Mouse (Mus musculus): ENCODE measurements around the gene Sfxn3.

Sfxn3 gene

DNA sequence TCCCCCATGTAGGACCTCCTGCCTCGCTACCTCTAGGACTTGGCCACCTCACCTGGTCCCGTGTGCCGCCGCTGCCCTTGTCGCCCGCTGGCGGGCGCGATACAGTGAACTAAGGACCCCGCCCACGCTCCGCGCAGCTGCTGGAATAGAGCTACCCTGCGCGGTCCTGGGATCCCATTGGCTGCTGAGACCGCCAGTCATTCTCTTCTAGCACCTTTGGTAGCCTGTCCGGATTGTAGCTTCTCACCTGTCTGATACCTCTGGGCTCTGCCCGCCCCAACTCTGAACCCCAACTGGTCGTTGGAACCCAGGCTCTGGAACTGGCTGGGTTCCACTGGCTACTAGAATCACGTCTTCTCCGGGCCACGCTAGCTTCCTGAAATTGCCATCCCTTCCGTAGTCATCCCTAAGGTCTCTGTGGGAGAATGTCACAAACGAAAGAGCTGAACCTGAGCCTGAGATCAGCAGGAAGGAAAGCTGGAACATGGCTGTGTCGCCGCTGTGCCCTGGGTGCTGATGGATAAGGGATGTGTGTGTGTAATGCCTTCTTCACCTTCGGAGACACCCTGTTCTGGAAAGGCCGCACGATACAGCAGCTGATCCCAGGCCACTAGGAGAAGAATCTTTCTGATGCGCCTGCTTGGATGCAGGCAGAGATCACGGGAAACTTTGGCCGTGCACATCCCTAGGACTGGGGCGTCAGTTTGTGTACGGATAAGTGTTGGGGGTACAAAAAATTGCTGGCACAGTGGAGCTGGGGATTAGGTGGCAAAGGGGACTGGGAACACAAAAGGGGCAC, 581 bp upstream of the Sfxn3 start:
- DNase-seq (ENCODE audit: low read depth, low spot score) = peak; percentile 88

- DNase-seq (ENCODE audit: low read depth, low spot score) = peak; percentile 66
Measured at GRCm38 (mm10) chr19:45047935-45048643, 786 bp downstream of the Sfxn3 start.

DNA sequence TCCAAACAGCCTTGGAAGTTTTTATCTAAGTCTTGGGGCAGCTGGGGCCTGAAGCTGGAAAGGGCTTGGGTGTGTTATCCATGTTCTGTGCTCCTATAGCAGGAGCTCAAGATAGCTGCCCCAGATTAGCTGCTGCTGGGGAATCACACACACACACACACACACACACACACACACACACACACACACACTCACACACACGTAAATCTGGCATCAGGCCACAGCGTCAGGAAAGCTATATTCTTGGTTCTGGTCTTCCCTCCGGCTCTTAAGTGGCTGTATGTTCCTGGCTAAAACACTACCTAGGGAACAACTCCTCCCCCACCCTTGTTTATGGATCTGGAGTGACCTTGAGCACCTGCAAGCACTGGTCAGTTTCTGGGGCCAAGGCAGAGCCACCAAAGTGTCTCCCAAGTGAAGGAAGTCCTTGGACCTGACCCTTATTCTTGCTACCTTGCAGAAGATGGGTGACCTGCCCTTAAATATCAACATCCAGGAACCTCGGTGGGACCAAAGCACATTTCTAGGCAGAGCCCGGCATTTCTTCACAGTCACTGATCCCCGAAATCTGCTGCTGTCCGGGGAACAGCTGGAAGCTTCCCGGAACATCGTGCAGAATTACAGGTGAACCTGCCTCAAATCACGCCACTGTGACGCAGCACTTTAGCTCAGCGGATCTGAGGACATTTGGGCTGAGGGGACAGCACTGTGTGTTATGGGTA, 1.5 kb downstream of the Sfxn3 start:
- no peak for DNase-seq (ENCODE audit: low read depth, low spot score)

DNA sequence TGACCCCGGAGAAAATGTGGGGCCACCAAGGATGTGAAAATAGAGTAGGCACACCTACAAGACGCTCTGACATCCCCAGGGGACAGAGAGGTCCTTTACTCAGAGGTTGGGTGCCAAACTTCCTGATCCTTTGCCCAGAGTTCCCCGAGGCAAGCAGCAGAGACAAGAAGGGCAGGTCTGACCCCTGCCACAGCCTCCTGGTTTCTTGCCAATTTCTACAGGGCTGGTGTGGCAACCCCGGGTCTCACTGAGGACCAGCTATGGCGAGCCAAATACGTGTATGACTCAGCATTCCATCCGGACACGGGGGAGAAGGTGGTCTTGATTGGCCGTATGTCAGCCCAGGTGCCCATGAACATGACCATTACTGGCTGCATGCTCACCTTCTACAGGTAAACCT, 2.2 kb downstream of the Sfxn3 start:
- peak; percentile 41 for DNase-seq (ENCODE audit: low read depth, low spot score)

DNA sequence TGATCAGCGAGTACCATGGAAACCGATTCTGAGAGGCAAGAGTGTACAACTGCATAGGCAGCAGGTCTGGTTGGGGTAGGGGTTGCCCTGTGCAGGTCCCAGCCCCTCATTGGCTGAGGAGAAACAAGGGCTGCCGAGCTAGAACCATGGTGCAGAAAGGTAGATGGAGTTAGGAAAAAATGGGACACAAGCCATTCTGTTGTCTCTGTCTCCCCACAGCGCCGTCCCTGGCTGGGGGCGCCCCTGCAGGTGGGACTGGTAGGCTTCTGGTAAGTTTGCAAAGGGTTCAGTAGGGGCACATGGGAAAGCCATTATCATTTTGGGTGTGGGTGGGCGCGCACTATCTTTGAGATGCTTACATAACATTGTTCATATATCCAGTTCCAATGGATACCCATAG, 6.1 kb downstream of the Sfxn3 start:
- no peak for DNase-seq (ENCODE audit: low read depth, low spot score)

GRCm38 (mm10) chr19:45054892-45055690, 7.8 kb downstream of the Sfxn3 start:
- DNase-seq (ENCODE audit: low read depth, low spot score) = no peak

- peak; percentile 69 for DNase-seq (ENCODE audit: low read depth, low spot score)
Measured at GRCm38 (mm10) chr19:45056364-45056763, 9.1 kb downstream of the Sfxn3 start.

- DNase-seq (ENCODE audit: low read depth, low spot score) = peak; percentile 62
Measured at GRCm38 (mm10) chr19:45056908-45057698, 9.8 kb downstream of the Sfxn3 start.

GRCm38 (mm10) chr19:45057724-45058112, 10.4 kb downstream of the Sfxn3 start:
- no peak for DNase-seq (ENCODE audit: low read depth, low spot score)

- DNase-seq (ENCODE audit: low read depth, low spot score) = peak; percentile 96
Measured at GRCm38 (mm10) chr19:45058113-45058839, 11.0 kb downstream of the Sfxn3 start.

DNA sequence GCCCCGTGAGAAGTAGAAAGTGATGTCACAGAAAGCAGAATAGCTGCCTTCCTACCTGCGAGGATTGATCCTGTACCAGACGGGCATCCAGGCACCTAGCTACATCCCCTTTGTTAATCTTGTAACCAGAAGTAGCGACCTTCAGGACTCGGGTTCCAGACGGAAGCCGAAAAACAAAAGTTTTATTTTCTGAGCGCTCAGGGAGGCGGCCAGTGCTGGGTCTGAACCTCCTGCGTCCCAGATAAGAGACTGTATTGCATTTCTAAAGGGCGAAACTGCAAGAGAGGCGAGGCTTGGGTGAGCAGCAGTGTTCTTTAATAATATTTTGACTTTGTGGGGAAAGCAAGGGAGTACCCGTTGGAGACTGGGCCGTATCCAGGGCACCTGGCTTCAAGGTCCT, 11.5 kb downstream of the Sfxn3 start:
- no peak for DNase-seq (ENCODE audit: low read depth, low spot score)

- no peak for DNase-seq (ENCODE audit: low read depth, low spot score)
Measured at GRCm38 (mm10) chr19:45063565-45064292, 16.4 kb downstream of the Sfxn3 start.

DNA sequence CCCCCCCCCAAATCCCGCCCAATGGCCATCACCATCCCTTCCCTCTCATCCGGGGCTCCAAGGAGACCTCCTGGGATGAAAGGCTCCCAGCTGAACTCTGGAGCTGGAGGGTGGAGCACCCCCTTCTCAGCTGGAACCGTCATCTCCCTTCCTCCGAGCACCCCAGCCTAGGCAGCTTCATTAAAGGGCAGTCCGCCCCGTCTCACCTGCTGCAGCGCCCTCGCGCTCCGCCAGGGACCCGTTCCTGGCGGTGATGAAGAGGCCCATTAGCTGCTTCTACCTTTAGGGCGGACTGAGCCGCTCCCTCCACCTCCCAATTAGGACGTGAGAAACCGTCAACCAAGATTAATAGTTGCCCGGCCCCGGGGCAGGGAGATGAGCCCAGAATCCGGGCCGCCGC, 17.9 kb downstream of the Sfxn3 start:
- DNase-seq (ENCODE audit: low read depth, low spot score) = no peak

DNA sequence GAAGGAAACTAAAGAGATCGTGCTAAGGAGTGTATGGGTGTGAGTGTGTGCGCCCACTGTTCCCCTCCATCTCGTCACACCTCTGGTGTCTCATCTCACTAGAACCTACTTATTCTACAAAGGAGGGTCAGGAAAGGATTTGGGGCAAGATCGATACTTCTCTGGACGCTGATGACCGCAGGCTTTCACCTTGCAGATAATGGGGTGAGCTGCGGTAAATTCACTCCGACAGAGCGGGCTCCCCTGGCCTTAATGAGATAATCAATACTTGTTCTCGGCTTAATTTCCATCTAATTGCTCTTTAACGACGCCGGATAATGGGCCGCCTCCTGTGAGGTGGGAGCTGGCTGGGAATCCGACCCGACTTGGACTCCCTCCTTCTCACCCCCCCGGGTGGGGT, 19.9 kb downstream of the Sfxn3 start:
- no peak for DNase-seq (ENCODE audit: low read depth, low spot score)

DNA sequence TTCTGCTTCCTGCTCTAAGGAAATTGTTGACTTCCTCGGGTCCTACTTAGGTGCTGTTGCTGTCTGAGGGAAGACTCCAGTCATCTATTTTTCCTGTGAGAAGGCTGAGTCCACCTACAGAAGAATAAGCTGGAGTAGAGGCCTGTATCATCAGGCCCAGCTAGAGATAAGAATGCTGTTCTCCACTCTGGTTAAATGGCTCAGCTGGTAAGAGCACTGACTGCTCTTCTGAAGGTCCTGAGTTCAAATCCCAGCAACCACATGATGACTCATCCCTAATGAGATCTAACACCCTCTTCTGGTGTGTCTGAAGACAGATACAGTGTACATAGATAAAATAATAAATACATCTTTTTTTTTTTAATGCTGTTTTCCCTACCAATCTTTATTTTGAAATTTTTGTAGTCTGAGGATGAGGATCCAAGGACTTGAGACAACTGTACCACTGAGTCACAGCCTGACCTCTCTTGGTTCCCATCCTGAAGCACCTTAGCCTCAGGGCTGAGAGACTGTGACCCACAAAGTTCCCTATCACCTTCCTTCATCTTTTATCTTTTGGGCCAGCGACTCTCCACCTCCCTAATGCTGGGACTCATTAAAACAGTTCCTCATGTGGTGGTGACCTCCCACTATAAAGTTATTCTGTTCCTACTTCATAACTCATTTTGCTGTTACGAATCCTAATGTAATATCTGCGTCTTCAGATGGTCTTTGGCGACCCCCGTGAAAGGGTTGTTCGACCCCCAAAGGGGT, 20.6 kb downstream of the Sfxn3 start:
- DNase-seq (ENCODE audit: low read depth, low spot score) = no peak

DNA sequence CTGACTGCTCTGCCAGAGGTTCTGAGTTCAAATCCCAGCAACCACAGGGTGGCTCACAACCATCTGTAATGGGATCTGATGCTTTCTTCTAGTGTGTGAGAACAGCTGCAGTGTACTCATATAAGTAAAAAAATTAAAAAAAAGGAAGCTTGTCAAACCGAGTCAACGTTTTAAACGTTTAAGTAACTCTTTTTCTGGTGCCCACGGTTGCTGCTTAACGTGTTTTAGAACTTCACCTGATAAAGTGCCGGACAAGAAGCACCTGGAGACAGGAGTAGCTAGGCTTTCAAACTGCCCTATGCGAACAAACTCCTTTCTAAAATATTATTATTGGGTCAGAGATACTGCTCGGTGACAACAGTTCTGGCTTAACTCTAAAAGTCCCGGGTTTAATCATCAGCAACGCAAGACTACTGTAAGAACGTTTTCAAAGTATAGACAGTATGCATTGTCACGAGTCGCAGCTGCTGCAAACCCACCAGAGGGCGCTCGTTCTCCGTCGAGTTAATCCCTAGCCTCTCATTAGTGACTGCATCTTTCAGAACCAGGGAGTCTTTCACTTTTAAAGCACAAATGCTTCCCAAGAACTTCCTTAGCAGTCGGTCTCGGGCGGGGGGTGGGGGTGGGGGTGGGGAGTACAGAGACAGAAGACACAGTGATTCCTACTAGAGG, 26.7 kb downstream of the Sfxn3 start:
- DNase-seq (ENCODE audit: low read depth, low spot score) = peak; percentile 70

DNA sequence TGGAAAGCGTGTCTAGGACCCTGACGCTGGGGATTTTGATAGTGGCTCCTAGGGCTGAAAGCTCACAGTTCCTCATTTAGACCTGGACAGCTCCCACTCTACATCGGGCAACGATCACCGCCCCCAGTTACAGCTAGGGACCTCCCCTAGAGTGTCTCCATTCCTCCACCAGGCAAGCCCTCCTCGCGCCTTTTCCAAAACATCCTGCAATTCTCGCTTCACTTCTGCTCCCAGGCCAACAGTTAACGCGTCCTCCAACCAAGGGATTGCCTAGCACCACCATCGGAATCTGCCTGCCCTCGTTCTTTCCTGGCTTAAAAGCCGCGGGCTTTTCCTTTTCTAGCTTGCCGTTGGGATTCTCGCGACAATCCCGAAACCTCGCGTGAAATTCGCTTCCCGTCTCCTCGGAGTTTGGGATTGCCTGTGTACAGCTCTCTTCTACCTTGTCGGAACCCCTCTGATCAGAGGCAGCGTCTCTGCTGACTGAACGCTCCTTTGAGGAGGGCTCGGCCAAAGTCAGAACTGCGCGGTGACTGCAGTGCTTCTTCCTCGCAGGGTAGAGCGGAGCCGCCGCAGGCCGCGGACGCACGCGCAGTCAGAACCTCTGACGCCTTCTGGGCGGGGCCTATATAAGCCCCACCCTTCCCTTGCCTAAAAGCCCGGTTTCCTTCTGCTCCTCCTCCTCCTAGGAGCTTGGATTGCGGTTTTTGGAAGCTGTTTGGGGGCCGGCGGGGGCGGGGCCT, 27.4 kb downstream of the Sfxn3 start, which contains the start of gene Kazald1:
TSS of gene Kazald1 (plus strand) at position 662 of the 743 bp plus-strand sequence.
- DNase-seq (ENCODE audit: low read depth, low spot score) = peak; percentile 95

All from skeletal muscle tissue, adult 2 months (tissue).